Mouse (Mus musculus): ENCODE results near the gene Cdc40. TPM values are rescaled to one million over a fixed set of nuclear protein-coding genes. Genes with fewer than 3 reads are reported as not detected.
A peak's percentile ranks its signal among the peaks of the same experiment; 100 is the strongest.
"Not testable (repeated sequence)": the region's sequence is repeated elsewhere in the genome, so short reads cannot be mapped to it uniquely, and the experiment has no call there.

Cdc40 gene
- total RNA-seq, 2 experiments from 2014 or later = 24.1 to 28.8 TPM

- DNase-seq = no peak
These were observed 15.0 kb downstream of the Cdc40 start for GRCm38 (mm10) chr10:40868081-40868480.

- peak in 1 of 2 experiments; percentile 26 for DNase-seq
These were observed 25.5 kb downstream of the Cdc40 start for GRCm38 (mm10) chr10:40857599-40857998.

GRCm38 (mm10) chr10:40856703-40857102, 26.4 kb downstream of the Cdc40 start:
- no peak for DNase-seq

- DNase-seq = no peak
These were observed 27.5 kb downstream of the Cdc40 start for GRCm38 (mm10) chr10:40855616-40856015.

GRCm38 (mm10) chr10:40851138-40851537, 32.0 kb downstream of the Cdc40 start:
- DNase-seq = no peak

DNA sequence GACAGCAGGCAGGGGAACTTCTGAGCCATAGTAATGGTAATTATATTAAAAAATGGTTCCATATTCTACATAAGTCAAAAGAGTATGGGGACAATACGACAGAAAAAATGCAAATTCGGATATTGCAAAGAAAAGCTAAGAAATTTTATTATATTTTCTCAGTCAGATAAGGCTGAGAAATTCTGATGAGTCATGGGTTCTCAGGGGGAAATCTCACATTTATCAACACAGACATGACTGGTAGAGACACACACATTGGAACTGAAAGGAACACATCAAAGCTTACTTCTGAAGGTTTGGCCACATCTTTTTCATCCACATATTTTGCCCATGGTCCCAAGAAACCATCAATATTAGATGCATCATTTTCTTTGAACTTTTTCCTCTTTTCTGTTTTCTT, 32.5 kb downstream of the Cdc40 start:
- DNase-seq = no peak

DNA sequence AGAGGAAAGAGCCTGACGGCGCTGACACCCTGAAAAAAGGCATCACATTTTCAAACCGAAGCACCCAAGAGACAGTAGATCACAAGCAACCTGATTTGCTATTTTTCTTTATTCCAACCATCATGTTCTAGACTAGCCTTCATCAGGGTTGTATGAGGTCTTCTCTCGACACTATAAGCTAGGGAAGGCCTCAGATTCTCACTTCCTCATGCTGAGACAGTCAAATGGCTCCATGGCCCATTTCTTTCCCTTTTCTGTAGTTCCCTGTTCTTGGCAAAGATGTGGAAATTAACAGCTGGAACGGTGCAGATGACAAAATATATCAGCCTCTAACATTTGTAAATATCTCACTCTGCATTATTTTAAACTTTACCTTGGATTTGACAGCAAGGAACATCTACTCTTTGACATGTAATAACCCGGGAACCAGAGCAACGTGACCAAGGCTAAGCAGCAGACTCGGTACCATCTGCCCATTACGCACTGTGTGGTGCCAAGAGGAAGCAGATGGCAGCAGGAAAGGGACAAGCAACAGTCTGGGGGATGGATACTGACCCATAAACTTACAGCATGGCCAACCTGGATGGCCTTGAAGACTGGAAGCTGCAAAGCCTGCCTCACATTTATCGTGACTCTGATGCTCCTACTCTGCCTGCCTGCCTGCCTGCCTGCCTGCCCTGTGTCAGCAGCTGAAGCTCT, 35.8 kb downstream of the Cdc40 start:
- DNase-seq = no peak

DNA sequence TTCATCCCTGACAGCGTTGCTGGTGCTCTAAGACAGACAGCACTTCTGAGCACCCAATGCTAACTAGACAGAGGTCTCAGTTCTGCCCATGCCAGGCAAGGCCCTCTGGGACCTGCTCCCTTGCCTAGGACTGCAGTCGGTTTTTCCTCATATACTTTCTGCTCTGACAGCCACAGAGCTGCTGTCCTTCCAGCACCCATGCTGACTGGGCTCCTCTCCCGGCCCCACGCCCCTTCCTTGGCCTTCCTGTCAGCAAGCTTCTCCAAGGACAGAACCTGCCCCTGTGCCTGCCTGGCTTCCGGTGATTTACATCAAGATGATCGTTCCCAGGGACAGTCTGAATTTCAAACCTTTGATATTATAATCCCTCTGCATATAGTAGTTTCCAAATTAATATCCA, 37.5 kb downstream of the Cdc40 start:
- peak; percentile 13 to 44 for DNase-seq

GRCm38 (mm10) chr10:40844546-40844945, 38.6 kb downstream of the Cdc40 start:
- no peak for DNase-seq

- DNase-seq = no peak
These were observed 39.3 kb downstream of the Cdc40 start for GRCm38 (mm10) chr10:40843841-40844240.

GRCm38 (mm10) chr10:40840086-40840485, 43.0 kb downstream of the Cdc40 start:
- peak; percentile 33 to 52 for DNase-seq

DNA sequence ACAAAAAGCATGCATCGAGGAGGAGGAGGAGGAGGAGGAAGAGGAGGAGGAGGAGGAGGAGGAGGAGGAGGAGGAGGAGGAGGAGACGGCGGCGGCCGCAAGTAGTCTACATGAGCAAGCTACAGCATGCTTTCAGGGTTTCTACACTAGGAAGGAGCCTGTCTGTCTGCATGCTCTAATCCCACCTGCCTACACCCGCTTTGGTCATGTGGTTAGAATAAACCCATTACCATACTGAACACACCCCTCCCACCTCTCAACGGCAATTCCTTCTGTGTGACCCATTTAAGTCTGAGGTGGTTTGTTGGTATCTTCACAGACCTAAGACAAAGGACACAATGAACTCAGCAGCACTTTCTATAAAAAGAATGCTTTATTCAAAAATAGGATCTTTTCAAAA, 51.8 kb downstream of the Cdc40 start:
- no peak for DNase-seq

- DNase-seq = no peak
These were observed 52.8 kb downstream of the Cdc40 start for GRCm38 (mm10) chr10:40830312-40830711.

DNA sequence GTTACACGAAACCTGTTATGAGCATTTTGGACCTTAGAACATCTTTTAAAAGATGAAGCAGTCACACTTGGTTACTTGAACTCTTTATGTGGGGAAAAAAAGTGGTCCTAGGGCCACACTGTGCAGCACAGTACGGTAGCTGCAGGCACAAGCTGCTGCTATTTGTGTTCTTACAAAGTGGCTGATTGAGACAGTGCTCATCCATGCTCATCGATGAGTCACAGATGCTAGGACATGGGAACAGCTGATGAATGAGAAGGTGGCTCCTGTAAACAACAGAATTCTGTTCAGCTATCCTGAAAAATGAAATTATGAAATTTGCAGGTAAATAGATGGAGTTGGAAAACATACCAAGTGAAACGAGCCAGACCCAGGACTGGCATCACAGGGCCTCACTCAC, 55.4 kb downstream of the Cdc40 start:
- no peak for DNase-seq

DNA sequence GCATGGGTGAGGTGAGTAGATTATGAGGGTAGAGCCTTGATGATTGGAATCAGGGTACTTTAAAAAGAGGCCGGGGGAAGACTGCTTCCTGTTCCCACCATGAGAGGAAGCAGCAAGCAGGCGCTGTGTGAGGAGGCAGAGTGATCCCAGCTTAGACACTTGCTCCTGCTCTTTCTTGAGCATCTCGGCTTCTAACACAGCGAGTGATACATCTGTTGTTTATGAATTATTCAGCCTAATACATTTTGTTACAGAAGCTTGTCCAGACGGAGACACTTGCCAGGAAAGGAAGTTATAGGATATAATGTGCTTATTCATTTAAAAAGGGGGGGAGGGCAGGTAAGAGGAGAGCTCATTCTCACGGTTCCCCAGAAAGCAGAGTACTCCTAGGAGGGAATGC, 57.2 kb downstream of the Cdc40 start:
- DNase-seq = no peak

GRCm38 (mm10) chr10:40816471-40816870, 66.6 kb downstream of the Cdc40 start:
- DNase-seq = no peak

DNA sequence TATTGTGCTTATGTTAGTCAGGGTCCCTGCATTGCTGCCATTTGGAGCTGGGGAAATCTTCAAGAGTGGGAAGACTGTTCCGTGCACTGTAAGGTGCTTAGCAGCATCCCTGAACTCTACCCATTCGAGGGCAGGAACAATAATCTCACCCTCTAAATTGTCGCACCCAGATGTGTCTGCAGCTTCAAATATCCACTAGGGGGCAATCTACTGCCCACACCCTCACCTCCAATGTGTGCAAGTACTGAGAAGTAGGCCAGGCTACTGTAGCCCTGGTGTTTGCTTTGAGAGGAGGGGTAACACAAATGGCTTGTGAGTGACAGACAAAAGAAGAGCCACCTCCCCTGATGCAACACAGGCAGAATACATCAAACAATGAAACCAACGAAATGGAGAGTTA, 69.5 kb downstream of the Cdc40 start:
- DNase-seq = no peak

- not testable (repeated sequence) for DNase-seq
These were observed 73.7 kb downstream of the Cdc40 start for GRCm38 (mm10) chr10:40809411-40809910.

GRCm38 (mm10) chr10:40806221-40806620, 76.9 kb downstream of the Cdc40 start:
- DNase-seq = no peak

GRCm38 (mm10) chr10:40805221-40805620, 77.9 kb downstream of the Cdc40 start:
- DNase-seq = peak; percentile 10 to 20

- no peak for DNase-seq
These were observed 91.0 kb downstream of the Cdc40 start for GRCm38 (mm10) chr10:40792115-40792514.

DNA sequence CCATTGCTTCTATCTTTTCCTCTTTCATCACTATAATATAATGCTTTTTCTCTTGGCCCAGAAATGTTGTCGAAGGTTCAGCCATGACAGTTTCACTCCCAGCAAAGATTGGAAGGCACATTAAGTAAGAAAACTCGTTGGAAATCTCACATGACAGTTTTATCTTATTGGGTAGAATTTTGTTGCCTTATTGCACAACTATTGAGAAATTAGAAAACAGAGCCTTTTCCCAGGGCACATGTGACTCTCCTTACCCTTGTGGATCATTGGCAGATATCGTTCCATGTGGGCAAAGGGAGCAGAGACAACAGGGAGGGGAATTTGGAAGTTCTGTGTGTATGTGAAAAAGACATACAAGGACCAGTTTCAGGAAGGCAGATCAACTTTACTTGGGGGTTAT, 92.7 kb downstream of the Cdc40 start:
- no peak for DNase-seq
